Mouse (Mus musculus) monocyte, adult 5-6 weeks (primary cell): ENCODE data around the gene Tbpl1. TPM values are rescaled to one million over a fixed set of nuclear protein-coding genes. Genes with fewer than 3 reads are reported as not detected.

Experiments
- ATAC-seq: fragments of 153-309, 156-312 bp; replicated peaks from 2 replicates; pipeline ENCODE4 v1.8.0; 2017; ENCODE audit warnings: mild to moderate bottlenecking; ENCODE audit not compliant: low TSS enrichment, insufficient number of reproducible peaks, severe bottlenecking, poor library complexity, low FRiP score
- total RNA-seq: library from RNA; stranded (forward); fragments of 200-1000, 200-491, 200-594 nt; gene quantifications from 3 replicates; pipeline ENCODE4 v1.2.3, GENCODE M21; 2017

The Tbpl1 gene
- total RNA-seq, 1 experiment from 2014 or later: 92.5 TPM

GRCm38 (mm10) chr10:22658534-22659385 lies 73.0 kb downstream of the Tbpl1 start:
- no peak for ATAC-seq

Other genes starting within 250 kb of the Tbpl1 start
- 0.11 to 0.76 TPM in 2 of 3 replicates, not detected in the other for gene Slc2a12, start 86.9 kb downstream of the Tbpl1 start, total RNA-seq
- not detected in 3 replicates for gene Tcf21, start 88.2 kb upstream of the Tbpl1 start, total RNA-seq